Mouse (Mus musculus): Measurements from ENCODE around the gene Syngr3.

GRCm38 (mm10) chr17:24692385-24692784 is 2.6 kb upstream of the Syngr3 start:
- no peak for TF ChIP-seq CTCF (IDR thresholded peaks at IDR 0.05; ENCODE audit: control insufficient read depth, insufficient read depth, insufficient replicate concordance, low read depth, low read length)
- TF ChIP-seq POLR2A (IDR thresholded peaks at IDR 0.05; ENCODE audit: control insufficient read depth, low read depth, low read length) = no peak

Data from testis, adult 2 months (tissue).